Mouse (Mus musculus): ENCODE measurements around the gene Uba1y.
"Not testable (repeated sequence)": the region's sequence is repeated elsewhere in the genome, so short reads cannot be mapped to it uniquely, and the experiment has no call there.

Gene Uba1y

GRCm38 (mm10) chrY:818396-818795 lies at the start of gene Uba1y:
TSS of gene Uba1y (plus strand) at chrY:818649.
- DNase-seq = no peak

DNA sequence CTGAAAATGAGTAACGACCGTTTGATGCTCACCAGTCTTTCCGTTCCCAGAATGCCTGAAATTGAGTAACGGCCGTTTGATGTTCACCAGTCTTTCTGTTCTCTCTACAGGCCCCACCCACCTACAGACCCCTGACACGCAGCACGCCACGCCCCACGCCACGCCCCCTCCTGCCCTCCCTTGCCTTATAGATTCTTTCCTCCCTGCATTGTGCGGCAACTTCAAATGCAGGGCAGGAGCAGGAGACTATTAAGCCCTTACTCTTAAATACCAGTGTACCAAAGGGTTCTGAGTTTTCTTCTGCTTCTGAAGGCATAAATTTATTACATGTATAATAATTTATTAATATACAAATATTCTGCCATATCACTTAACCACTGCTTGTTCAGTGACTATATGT lies 21.1 kb upstream of the Uba1y start, which contains the start of gene Zfy1:
TSS of gene Zfy1 (minus strand) at position 101 of the 400 bp plus-strand sequence.
- DNase-seq = not testable (repeated sequence)

- peak; percentile 80 for DNase-seq
Measured at GRCm38 (mm10) chrY:808991-809661, 9.3 kb upstream of the Uba1y start.

GRCm38 (mm10) chrY:872404-872803 lies 54.0 kb downstream of the Uba1y start:
- DNase-seq = no peak

DNA sequence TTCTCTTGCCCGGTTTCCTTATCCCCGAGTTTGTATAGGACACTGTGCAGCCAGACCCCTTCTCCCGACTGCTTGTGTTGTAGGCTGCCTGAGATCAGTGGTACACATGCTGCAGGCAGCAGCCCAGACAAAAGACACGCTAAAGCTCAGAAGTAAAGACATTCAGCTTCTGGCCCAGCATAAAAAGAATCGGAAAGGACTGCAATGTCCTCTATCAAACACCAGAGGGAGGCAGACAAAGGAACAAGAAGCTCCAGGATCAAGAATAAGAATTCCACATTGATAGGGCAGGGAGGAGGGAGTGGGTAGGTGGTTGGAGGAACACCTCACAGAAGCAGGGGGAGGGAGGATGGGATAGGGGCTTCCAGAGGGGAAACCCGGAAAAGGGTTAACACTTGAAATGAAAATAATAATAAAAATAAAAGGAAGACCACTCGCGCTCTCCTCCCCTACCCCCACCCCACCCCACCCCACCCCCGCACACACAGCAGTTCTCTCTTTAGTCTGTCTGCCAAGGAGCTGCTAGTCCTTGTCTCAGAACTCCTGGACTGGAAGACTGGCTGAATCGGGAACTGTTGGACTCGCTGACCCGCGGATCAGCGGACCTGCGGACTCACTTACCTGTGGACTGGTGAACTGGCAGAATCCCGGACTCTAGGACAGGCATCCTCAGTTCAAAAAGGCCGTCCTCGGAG lies 54.6 kb downstream of the Uba1y start:
- DNase-seq = peak; percentile 42
